Mouse (Mus musculus): ENCODE measurements at regions not wholly inside any gene's neighbourhood (a gene's known extent, or its start where the extent isn't known, plus 50 kb on each side); places are given as distances from the start of the nearest gene placed in this dataset.

DNA sequence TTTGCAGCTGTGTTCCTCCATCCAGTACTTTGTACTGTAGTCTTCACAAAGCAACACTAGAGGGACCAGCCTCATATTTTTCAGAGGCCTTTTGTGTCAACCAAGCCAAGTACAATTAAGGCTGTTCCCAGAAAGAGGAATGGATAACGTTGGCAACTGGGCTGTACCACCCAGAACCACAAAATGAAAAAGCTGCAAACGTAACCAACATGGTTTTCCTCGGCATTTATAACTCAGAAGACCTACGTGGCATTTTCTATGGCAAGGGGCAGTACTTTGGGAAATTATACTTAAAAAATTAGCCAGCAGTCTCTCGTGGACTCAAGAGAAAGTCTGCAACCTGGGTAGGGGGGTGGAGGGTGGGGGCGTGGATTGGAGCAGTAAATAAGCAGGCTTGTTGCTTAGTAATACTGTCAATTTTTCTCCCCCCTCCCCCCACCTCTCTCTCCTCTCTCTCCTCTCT is 87.3 kb upstream of the Col1a2 start:
- DNase-seq (ENCODE audit: low read depth, low spot score): no peak
- H3K9ac ChIP-seq (ENCODE audit: insufficient read depth, low read depth, low read length, poor library complexity, severe bottlenecking): no peak overlapping the region
- H3K36me3 ChIP-seq (ENCODE audit: control insufficient read depth, insufficient read depth, low read length, poor library complexity, severe bottlenecking): no peaks in the 10 kb centered on the region
- no peak overlapping the region for H3K4me3 ChIP-seq (ENCODE audit: insufficient read depth in 1 of 2, low read depth in 1 of 2, low read length in 2 of 2, poor library complexity in 1 of 2, severe bottlenecking in 1 of 2)
- TF ChIP-seq HCFC1 (IDR thresholded peaks at IDR 0.05; ENCODE audit: borderline replicate concordance, insufficient read depth, low read length) (no peak), ZC3H11A (IDR thresholded peaks at IDR 0.05; ENCODE audit: borderline replicate concordance, low read depth, low read length) (no peak), CHD2 (IDR thresholded peaks at IDR 0.05; ENCODE audit: low read depth, low read length) (no peak), MAFK (IDR thresholded peaks at IDR 0.05; ENCODE audit: insufficient read depth, low read depth, low read length) (no peak), ZNF384 (IDR thresholded peaks at IDR 0.05; ENCODE audit: low read depth, low read length) (no peak)
- H3K27ac ChIP-seq (ENCODE audit: insufficient read depth, low read depth, low read length, poor library complexity, severe bottlenecking): no peak overlapping the region
- H3K9me3 ChIP-seq (ENCODE audit: control insufficient read depth, insufficient read depth, low read depth, low read length): no peaks in the 10 kb centered on the region
- in situ Hi-C loops (cut with MboI; ENCODE audit: low sequenced_read_pairs in 2 of 2, unreplicated experiment in 2 of 2): no loop called here
- no peaks in the 10 kb centered on the region for H3K4me1 ChIP-seq (ENCODE audit: control insufficient read depth in 2 of 2, insufficient read depth in 2 of 2, low read length in 2 of 2, poor library complexity in 1 of 2)

DNA sequence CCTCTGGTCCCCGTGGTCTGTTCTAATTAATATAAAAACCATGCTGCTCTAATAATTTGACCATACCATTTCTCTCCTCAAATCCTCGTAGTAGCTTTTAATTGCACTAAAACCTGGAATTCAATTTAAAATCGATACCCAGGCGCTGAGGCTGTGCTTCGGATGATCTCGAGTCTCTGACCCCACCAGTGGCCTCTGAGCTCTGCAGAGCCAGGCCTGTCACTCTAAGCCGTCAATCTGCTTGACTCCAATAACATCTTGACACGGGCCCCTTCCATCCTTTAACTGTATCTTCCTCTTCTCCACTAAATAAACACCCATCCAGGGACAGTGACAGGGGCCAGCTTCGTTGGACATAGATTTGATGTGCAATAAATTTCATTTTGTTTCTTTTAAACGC is 86.2 kb upstream of the Col1a2 start:
- in situ Hi-C loops (cut with MboI; ENCODE audit: low sequenced_read_pairs in 2 of 2, unreplicated experiment in 2 of 2): no loop called here
- Histone ChIP-seq H3K27ac (ENCODE audit: insufficient read depth, low read depth, low read length, poor library complexity, severe bottlenecking) (no peak overlapping the region), H3K4me3 (ENCODE audit: insufficient read depth in 1 of 2, low read depth in 1 of 2, low read length in 2 of 2, poor library complexity in 1 of 2, severe bottlenecking in 1 of 2) (no peak overlapping the region), H3K9me3 (ENCODE audit: control insufficient read depth, insufficient read depth, low read depth, low read length) (no peaks in the 10 kb centered on the region), H3K4me1 (ENCODE audit: control insufficient read depth in 2 of 2, insufficient read depth in 2 of 2, low read length in 2 of 2, poor library complexity in 1 of 2) (no peaks in the 10 kb centered on the region), H3K36me3 (ENCODE audit: control insufficient read depth, insufficient read depth, low read length, poor library complexity, severe bottlenecking) (no peaks in the 10 kb centered on the region), H3K9ac (ENCODE audit: insufficient read depth, low read depth, low read length, poor library complexity, severe bottlenecking) (no peak overlapping the region)
- TF ChIP-seq MAFK (IDR thresholded peaks at IDR 0.05; ENCODE audit: insufficient read depth, low read depth, low read length) (no peak), HCFC1 (IDR thresholded peaks at IDR 0.05; ENCODE audit: borderline replicate concordance, insufficient read depth, low read length) (no peak), CHD2 (IDR thresholded peaks at IDR 0.05; ENCODE audit: low read depth, low read length) (no peak), ZNF384 (IDR thresholded peaks at IDR 0.05; ENCODE audit: low read depth, low read length) (no peak), ZC3H11A (IDR thresholded peaks at IDR 0.05; ENCODE audit: borderline replicate concordance, low read depth, low read length) (no peak)
- DNase-seq (ENCODE audit: low read depth, low spot score): no peak

GRCm38 (mm10) chr6:4418941-4419351 is 85.7 kb upstream of the Col1a2 start:
- TF ChIP-seq MAFK (IDR thresholded peaks at IDR 0.05; ENCODE audit: insufficient read depth, low read depth, low read length): no peak
- TF ChIP-seq CHD2 (IDR thresholded peaks at IDR 0.05; ENCODE audit: low read depth, low read length): no peak
- TF ChIP-seq HCFC1 (IDR thresholded peaks at IDR 0.05; ENCODE audit: borderline replicate concordance, insufficient read depth, low read length): no peak
- no peak for TF ChIP-seq ZNF384 (IDR thresholded peaks at IDR 0.05; ENCODE audit: low read depth, low read length)
- no peak for TF ChIP-seq ZC3H11A (IDR thresholded peaks at IDR 0.05; ENCODE audit: borderline replicate concordance, low read depth, low read length)
- no peak for DNase-seq (ENCODE audit: low read depth, low spot score)
- in situ Hi-C loops (cut with MboI; ENCODE audit: low sequenced_read_pairs in 2 of 2, unreplicated experiment in 2 of 2): no loop called here
- no peaks in the 10 kb centered on the region for H3K4me1 ChIP-seq (ENCODE audit: control insufficient read depth in 2 of 2, insufficient read depth in 2 of 2, low read length in 2 of 2, poor library complexity in 1 of 2)
- no peak overlapping the region for H3K27ac ChIP-seq (ENCODE audit: insufficient read depth, low read depth, low read length, poor library complexity, severe bottlenecking)
- no peak overlapping the region for H3K9ac ChIP-seq (ENCODE audit: insufficient read depth, low read depth, low read length, poor library complexity, severe bottlenecking)
- no peaks in the 10 kb centered on the region for H3K36me3 ChIP-seq (ENCODE audit: control insufficient read depth, insufficient read depth, low read length, poor library complexity, severe bottlenecking)
- H3K9me3 ChIP-seq (ENCODE audit: control insufficient read depth, insufficient read depth, low read depth, low read length): no peaks in the 10 kb centered on the region
- no peak overlapping the region for H3K4me3 ChIP-seq (ENCODE audit: insufficient read depth in 1 of 2, low read depth in 1 of 2, low read length in 2 of 2, poor library complexity in 1 of 2, severe bottlenecking in 1 of 2)

DNA sequence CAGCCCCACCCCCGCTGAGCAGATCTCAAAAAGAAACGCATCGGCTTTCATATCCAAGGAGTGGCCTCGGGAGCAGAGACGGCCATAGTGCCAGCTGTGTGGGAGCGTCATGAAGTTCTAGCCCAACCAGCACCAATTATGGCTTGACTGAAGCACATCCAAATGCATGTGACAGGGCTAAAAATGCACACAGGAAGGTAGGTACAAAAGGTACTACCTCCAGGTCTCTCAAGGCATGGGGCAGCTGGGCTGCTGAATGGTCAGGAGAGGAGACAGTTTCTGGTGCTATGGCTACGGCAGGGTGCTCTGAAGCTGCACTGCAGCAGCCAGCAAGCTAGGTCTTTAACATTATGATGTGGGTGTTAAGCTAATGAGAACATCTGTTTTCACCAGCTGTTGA is 83.1 kb upstream of the Col1a2 start:
- no peak overlapping the region for H3K4me3 ChIP-seq (ENCODE audit: insufficient read depth in 1 of 2, low read depth in 1 of 2, low read length in 2 of 2, poor library complexity in 1 of 2, severe bottlenecking in 1 of 2)
- no peaks in the 10 kb centered on the region for H3K9me3 ChIP-seq (ENCODE audit: control insufficient read depth, insufficient read depth, low read depth, low read length)
- TF ChIP-seq MAFK (IDR thresholded peaks at IDR 0.05; ENCODE audit: insufficient read depth, low read depth, low read length): no peak
- no peak for TF ChIP-seq HCFC1 (IDR thresholded peaks at IDR 0.05; ENCODE audit: borderline replicate concordance, insufficient read depth, low read length)
- no peak for TF ChIP-seq ZC3H11A (IDR thresholded peaks at IDR 0.05; ENCODE audit: borderline replicate concordance, low read depth, low read length)
- no peak for TF ChIP-seq CHD2 (IDR thresholded peaks at IDR 0.05; ENCODE audit: low read depth, low read length)
- TF ChIP-seq ZNF384 (IDR thresholded peaks at IDR 0.05; ENCODE audit: low read depth, low read length): no peak
- no peaks in the 10 kb centered on the region for H3K36me3 ChIP-seq (ENCODE audit: control insufficient read depth, insufficient read depth, low read length, poor library complexity, severe bottlenecking)
- no peak overlapping the region for H3K27ac ChIP-seq (ENCODE audit: insufficient read depth, low read depth, low read length, poor library complexity, severe bottlenecking)
- in situ Hi-C loops (cut with MboI; ENCODE audit: low sequenced_read_pairs in 2 of 2, unreplicated experiment in 2 of 2): no loop called here
- H3K9ac ChIP-seq (ENCODE audit: insufficient read depth, low read depth, low read length, poor library complexity, severe bottlenecking): no peak overlapping the region
- no peak for DNase-seq (ENCODE audit: low read depth, low spot score)
- H3K4me1 ChIP-seq (ENCODE audit: control insufficient read depth in 2 of 2, insufficient read depth in 2 of 2, low read length in 2 of 2, poor library complexity in 1 of 2): no peaks in the 10 kb centered on the region

GRCm38 (mm10) chr6:4427122-4427521 is 77.5 kb upstream of the Col1a2 start:
- Histone ChIP-seq H3K36me3 (ENCODE audit: control insufficient read depth, insufficient read depth, low read length, poor library complexity, severe bottlenecking) (no peaks in the 10 kb centered on the region), H3K4me1 (ENCODE audit: control insufficient read depth in 2 of 2, insufficient read depth in 2 of 2, low read length in 2 of 2, poor library complexity in 1 of 2) (no peaks in the 10 kb centered on the region), H3K4me3 (ENCODE audit: insufficient read depth in 1 of 2, low read depth in 1 of 2, low read length in 2 of 2, poor library complexity in 1 of 2, severe bottlenecking in 1 of 2) (no peak overlapping the region), H3K27ac (ENCODE audit: insufficient read depth, low read depth, low read length, poor library complexity, severe bottlenecking) (no peak overlapping the region), H3K9ac (ENCODE audit: insufficient read depth, low read depth, low read length, poor library complexity, severe bottlenecking) (no peak overlapping the region), H3K9me3 (ENCODE audit: control insufficient read depth, insufficient read depth, low read depth, low read length) (no peaks in the 10 kb centered on the region)
- DNase-seq (ENCODE audit: low read depth, low spot score): no peak
- in situ Hi-C loops (cut with MboI; ENCODE audit: low sequenced_read_pairs in 2 of 2, unreplicated experiment in 2 of 2): no loop called here
- TF ChIP-seq ZC3H11A (IDR thresholded peaks at IDR 0.05; ENCODE audit: borderline replicate concordance, low read depth, low read length) (no peak), MAFK (IDR thresholded peaks at IDR 0.05; ENCODE audit: insufficient read depth, low read depth, low read length) (no peak), CHD2 (IDR thresholded peaks at IDR 0.05; ENCODE audit: low read depth, low read length) (no peak), HCFC1 (IDR thresholded peaks at IDR 0.05; ENCODE audit: borderline replicate concordance, insufficient read depth, low read length) (no peak), ZNF384 (IDR thresholded peaks at IDR 0.05; ENCODE audit: low read depth, low read length) (no peak)
